Mouse (Mus musculus): ENCODE results near the gene Thoc6.
A peak's percentile ranks its signal among the peaks of the same experiment; 100 is the strongest.

Gene Thoc6

DNA sequence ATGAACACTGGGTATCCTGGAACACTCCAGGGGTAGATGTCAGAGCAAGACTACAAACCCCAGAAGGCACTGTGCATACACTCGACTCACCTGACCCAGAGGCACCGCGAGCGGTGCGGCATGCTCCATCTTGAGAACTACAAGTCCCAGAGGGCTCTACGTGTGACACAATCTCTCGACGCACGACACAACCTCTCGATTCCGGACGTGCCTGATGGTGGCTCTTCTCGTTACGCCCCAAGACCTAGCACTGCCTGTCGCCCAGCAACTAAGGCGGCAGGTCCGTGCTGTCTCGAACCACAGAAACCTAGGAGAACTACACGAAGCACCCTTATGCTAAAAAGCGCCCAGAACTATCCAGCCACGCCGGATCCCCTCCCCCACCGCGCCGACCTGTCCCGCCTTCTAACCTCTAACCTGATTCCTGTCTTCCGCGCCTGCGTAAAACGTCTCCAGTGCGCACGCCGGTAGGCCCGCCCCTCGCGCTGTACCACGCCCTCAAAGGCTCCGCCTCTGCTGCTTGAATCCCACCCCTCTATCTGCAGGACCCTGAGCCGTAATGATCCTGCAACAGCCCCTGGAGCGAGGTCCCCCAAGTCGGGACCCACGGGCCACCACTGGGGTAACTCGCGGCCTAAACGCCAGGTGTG, at the start of gene Thoc6, which contains the start of gene Hcfc1r1:
TSS of gene Thoc6 (minus strand) at position 459 of the 650 bp plus-strand sequence.
TSS of gene Hcfc1r1 (plus strand) at position 173 of the 650 bp plus-strand sequence.
- DNase-seq (ENCODE audit: low read depth, low spot score), result peak; percentile 94

GRCm38 (mm10) chr17:23722376-23723125, 48.9 kb upstream of the Thoc6 start, which contains the start of gene 1520401A03Rik:
1520401A03Rik (minus strand) TSS chr17:23722783.
- DNase-seq (ENCODE audit: low read depth, low spot score), result no peak

- no peak for DNase-seq (ENCODE audit: low read depth, low spot score)
These were observed 48.2 kb upstream of the Thoc6 start for GRCm38 (mm10) chr17:23721886-23722285.

DNA sequence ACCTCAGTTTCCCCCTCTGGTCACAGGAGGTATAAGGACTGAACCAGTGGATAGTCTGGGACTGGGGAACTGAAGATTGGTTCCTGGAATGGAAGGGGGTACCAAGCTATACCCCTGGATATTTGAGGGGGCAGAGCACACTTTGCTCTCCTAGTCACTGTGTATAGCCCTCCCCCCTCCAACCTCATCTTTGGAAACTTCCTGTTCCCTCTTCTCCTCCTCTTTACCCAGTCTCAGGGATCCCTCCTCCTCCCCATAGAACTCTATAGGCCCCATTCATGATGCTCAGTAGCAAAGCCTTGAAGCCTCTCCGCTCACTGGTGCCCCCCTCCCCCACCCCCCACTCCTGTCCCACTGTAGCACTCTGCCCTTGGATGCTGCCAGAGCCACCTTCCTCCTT, 45.8 kb upstream of the Thoc6 start:
- no peak for DNase-seq (ENCODE audit: low read depth, low spot score)

GRCm38 (mm10) chr17:23717003-23717402, 43.3 kb upstream of the Thoc6 start:
- no peak for DNase-seq (ENCODE audit: low read depth, low spot score)

DNA sequence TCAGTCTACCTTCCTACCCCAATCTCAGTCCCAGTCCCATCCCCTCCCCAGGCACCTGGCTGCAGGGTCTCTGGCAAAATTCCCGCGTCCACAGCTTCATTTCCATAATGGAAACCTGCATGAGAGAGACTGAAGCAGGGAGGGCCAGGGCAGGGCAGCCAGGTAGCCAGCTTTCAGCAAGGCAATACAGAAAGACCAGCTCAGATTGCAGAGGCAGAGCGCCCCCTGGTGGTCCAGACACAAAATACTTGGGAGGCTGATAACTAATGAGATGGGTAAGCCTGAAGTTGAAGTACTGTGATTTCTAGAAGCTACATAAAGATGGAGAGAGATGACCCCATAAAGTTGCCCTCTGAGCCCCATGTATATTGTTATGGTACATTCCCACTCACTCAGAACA, 32.5 kb upstream of the Thoc6 start:
- DNase-seq (ENCODE audit: low read depth, low spot score), result peak; percentile 81

- DNase-seq (ENCODE audit: low read depth, low spot score), result no peak
These were observed 31.9 kb upstream of the Thoc6 start for GRCm38 (mm10) chr17:23705525-23706104.

DNA sequence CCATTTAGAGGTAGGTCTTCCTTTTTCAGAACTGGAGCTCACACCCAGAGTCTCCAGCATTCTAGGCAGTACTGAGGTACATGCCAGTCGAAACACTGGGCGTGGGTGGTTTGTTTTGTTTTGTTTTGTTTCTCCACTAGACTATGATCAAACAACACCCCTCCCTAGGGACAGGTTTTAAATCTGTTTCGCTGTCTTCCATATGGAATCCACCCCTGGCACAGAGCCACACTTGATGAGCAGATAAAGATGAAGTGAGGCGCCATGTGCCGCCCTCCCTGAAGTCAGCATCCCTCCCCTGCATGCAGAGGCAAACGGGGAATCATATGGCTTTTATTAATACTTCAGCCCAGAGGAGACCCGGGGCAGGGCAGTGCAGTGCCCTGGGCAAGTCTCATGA, 31.1 kb upstream of the Thoc6 start:
- no peak for DNase-seq (ENCODE audit: low read depth, low spot score)

DNA sequence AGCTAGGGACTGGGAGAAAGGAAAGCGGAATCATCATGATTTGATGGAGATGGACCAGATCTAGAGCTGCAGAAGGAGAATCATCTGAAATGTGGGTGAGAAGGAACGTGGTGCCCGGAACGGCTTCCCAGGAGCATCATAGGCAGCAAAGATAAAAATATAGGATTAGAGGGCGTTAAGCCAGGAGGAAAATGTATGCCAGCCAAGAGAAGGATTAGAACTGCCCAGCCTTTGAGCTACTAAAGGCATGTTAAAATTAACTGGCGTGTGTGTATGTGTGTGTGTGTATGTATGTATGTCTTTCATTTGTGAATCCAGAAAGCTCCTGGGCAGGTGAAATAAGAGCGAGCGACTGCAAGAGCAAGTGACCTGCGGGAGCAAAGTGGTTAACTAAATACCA, 29.6 kb upstream of the Thoc6 start:
- no peak for DNase-seq (ENCODE audit: low read depth, low spot score)

GRCm38 (mm10) chr17:23700079-23700478, 26.4 kb upstream of the Thoc6 start:
- peak; percentile 93 for DNase-seq (ENCODE audit: low read depth, low spot score)

DNA sequence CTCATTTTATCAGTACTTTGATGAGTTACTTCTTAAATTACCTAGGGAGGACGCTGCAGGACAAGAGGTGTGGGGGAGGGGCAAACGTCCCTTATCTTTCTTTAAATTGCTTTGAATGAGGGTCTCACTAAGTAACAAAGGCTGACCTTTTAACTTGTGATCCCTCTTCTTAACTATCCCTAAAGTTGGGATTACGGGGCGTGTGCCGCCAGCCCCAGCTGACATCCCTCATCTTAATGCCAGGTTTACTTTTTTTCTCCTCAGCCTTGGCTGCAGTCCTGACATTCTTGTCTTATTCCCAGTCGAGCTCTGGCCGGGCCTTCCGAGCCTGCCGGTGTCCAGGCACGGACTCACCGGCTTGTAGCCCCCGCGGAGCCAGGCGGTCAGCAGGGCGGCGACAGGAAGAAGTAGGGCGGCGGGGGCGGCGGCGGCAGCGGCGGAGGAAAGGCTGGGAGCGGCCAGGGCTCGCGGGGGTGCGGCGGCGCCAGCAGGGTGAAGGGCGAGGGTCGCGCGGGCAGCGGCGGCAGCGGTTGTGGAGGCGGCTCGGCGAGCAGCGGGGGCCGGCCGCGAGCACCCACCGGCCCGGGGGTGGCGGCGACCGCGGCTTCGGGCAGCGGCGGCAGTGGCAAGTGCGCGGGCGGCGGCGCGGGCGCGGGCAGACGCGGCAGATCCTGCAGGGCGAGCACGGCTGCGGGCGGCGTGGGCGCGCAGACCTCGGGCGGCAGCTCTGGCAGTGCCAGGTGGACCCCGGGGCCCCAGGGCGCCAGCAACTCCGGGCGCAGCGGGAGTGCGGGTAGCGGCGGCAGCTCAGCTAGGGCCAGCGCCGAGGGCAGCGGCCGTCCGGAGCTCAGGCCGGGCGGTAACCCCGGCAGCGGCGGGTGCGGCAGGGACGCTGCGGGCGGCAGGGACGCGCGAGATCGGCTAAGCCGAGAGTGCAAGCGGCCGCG, 25.7 kb upstream of the Thoc6 start:
- no peak for DNase-seq (ENCODE audit: low read depth, low spot score)

DNA sequence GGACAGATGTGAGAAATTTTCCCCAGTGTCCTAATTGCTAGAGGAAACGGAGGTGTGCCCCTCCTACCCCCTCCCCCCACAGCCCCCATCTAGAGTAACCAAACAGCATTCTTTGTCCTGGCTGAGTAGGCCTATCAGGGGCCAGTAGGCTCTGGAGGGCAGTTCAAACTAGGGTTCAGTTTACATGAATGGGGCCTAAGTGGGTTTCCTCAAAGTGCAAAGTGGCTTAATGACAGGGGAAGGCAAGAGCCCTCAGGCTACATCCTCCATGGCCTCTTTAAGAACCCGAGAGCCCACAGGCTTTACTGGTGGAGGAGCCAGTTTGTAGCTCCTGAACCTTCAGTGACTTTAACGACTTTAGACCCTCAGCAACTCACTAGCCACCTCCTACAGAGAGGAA, 22.1 kb upstream of the Thoc6 start:
- no peak for DNase-seq (ENCODE audit: low read depth, low spot score)

DNA sequence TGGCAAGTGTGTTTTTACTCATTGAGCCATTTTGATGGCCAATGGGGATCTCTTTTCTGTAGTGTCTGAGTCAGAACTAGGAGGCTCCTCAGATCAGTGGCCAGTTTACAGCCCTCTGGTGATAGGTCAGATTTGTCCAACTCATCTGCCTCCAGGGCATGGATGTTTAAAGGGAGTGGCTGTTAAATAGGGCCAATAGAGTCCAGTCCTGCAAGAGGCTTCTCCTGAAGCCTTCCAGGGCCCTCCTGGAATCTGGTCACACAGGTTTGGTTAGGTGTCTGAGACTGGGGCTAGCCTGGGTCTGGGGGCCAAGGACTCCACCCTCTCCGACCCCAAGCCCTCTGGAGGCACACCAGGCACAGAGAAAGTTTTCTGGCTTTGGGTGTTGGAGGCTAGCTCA, 20.8 kb upstream of the Thoc6 start:
- DNase-seq (ENCODE audit: low read depth, low spot score), result no peak

DNA sequence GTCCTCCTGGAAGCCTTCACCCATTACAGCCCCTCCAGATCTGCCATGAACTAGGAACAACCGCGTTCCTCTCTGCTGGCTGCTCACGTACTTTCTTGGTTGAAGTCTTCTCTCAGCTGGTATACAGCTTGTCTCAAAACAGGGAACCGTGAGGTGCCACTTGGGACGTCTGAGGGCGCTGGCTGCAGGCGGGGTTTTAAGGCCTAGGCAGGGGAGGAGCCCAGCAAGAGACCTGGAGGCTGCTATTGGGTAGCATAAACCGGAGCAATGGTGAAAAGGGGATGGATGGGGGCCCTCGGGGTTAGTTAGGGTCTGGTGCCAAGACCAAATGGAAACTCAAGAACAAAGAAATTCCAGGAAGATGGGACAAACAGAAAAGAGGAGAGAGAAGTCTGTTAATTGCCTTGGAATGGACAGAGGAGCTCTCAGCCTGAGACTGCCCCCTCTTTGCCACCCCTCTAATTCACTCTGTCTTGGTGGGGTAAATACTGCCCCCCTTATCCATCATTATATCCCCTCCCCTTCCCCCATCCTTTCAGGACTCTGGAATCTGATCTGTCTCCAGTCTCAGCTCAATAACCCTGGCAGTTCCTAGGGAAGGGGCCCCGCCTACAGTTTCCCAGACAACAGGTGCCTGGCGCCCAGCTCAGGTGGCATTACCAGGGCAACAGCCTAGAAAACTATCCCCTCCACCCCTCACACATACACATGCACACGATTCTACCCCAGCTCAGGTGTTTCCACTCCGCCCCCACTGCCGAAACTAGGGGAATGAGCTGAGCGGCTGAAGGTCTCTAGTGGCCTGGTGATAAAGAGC, 10.4 kb upstream of the Thoc6 start, which contains the start of gene Cldn9:
TSS of gene Cldn9 (minus strand) at position 171 of the 817 bp plus-strand sequence.
- DNase-seq (ENCODE audit: low read depth, low spot score), result no peak

- no peak for DNase-seq (ENCODE audit: low read depth, low spot score)
These were observed 9.5 kb upstream of the Thoc6 start for GRCm38 (mm10) chr17:23683226-23683625.

GRCm38 (mm10) chr17:23682530-23682929, 8.8 kb upstream of the Thoc6 start:
- no peak for DNase-seq (ENCODE audit: low read depth, low spot score)

DNA sequence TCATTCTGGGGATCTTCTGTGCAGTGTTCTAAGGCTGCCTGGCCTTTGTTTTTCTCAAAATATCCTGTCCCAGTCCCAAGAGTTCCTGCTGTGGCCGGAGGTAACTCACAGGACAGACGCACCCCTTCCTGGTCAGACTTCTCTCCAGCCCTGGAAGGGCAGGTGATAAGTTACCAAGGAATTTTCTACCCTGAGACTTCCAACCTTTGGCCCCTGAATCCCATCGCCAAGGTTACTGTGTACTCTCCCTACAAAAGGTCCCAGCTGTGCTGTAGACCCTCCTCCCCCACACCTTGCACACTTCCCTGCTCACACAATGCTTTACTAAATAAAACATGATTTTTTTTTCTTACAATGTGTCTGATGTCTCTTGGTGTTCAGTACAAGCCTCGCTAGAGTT, 8.4 kb upstream of the Thoc6 start:
- DNase-seq (ENCODE audit: low read depth, low spot score), result no peak

DNA sequence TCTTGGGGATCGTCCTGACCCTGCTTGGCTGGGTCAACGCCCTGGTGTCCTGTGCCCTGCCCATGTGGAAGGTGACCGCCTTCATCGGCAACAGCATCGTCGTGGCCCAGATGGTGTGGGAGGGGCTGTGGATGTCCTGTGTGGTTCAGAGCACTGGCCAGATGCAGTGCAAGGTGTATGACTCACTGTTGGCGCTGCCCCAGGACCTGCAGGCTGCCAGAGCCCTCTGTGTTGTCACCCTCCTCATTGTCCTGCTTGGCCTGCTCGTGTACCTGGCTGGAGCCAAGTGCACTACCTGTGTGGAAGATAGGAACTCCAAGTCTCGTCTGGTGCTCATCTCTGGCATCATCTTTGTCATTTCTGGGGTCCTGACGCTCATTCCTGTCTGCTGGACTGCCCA, 7.4 kb upstream of the Thoc6 start:
- DNase-seq (ENCODE audit: low read depth, low spot score), result no peak

GRCm38 (mm10) chr17:23680336-23680735, 6.7 kb upstream of the Thoc6 start:
- no peak for DNase-seq (ENCODE audit: low read depth, low spot score)

GRCm38 (mm10) chr17:23679127-23679835, 5.6 kb upstream of the Thoc6 start, which contains the start of gene Cldn6:
Cldn6 (plus strand) TSS chr17:23679249.
- no peak for DNase-seq (ENCODE audit: low read depth, low spot score)
